Mouse (Mus musculus) adrenal gland, postnatal 0 days (tissue): ENCODE data around the gene Vmn1r131. TPM values are rescaled to one million over a fixed set of nuclear protein-coding genes. Genes with fewer than 3 reads are reported as not detected.

Experiments used
- polyA plus RNA-seq: library from polyadenylated mRNA; unstranded; fragments of >200 nt; fragmentation: Nextera tagmentation; extraction: Ambion mirVana; gene quantifications from 2 replicates; pipeline ENCODE4 v1.2.1, GENCODE M21; 2015

Vmn1r131 gene
- polyA plus RNA-seq, result not detected in 2 replicates

GRCm38 (mm10) chr7:21545990-21546389 lies at the start of gene Vmn1r131:
Gene Vmn1r131, minus strand, starts transcription at chr7:21546090.

GRCm38 (mm10) chr7:21511480-21511879 lies 34.4 kb downstream of the Vmn1r131 start, which contains the start of gene Vmn1r130:
Gene Vmn1r130, plus strand, starts transcription at chr7:21511780.

Other genes starting within 250 kb of the Vmn1r131 start
- gene Vmn1r126, start 244.6 kb downstream of the Vmn1r131 start, polyA plus RNA-seq, result not detected in 2 replicates
- not detected in 2 replicates for gene Vmn1r127, start 226.2 kb downstream of the Vmn1r131 start, polyA plus RNA-seq
- gene Vmn1r128, start 196.7 kb downstream of the Vmn1r131 start, polyA plus RNA-seq, result not detected in 2 replicates
- not detected in 2 replicates for gene Vmn1r129, start 184.8 kb downstream of the Vmn1r131 start, polyA plus RNA-seq
- gene Gm6882, start 113.3 kb downstream of the Vmn1r131 start, polyA plus RNA-seq, result not detected in 2 replicates
- gene Vmn1r130, start 34.3 kb downstream of the Vmn1r131 start, polyA plus RNA-seq, result not detected in 2 replicates
- gene Vmn1r132, start 68.0 kb upstream of the Vmn1r131 start, polyA plus RNA-seq, result not detected in 2 replicates
- not detected in 2 replicates for gene Gm4175, start 215.4 kb upstream of the Vmn1r131 start, polyA plus RNA-seq